Mouse (Mus musculus): ENCODE data around the gene Fam71e2. TPM values are rescaled to one million over a fixed set of nuclear protein-coding genes. Genes with fewer than 3 reads are reported as not detected.

Fam71e2 gene
- total RNA-seq, 2 experiments from 2014 or later: not detected

DNA sequence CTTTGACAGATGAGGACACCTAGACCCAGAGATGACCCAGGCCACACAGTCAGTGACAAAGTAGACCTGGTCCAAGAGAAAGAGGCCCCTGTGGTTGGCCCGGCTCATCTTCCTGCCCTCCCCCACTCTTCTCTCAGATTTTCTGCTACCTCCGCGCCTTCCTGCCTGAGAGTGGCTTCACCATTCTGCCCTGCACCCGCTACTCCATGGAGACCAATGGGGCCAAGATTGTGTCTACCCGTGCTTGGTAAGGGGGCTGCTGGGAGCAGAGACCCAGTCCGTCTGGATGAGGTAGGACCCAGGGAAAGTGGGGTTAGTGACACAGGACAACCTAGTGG is 28.7 kb downstream of the Fam71e2 start:
- no peak for DNase-seq
- intact Hi-C loops (cut with DNase I; ENCODE audit: low total_unique reads): loop anchor here (5.0 kb wide), 1 partner anchor 40 kb away; the partner anchor contains the start of genes Il11 and Tmem190

DNA sequence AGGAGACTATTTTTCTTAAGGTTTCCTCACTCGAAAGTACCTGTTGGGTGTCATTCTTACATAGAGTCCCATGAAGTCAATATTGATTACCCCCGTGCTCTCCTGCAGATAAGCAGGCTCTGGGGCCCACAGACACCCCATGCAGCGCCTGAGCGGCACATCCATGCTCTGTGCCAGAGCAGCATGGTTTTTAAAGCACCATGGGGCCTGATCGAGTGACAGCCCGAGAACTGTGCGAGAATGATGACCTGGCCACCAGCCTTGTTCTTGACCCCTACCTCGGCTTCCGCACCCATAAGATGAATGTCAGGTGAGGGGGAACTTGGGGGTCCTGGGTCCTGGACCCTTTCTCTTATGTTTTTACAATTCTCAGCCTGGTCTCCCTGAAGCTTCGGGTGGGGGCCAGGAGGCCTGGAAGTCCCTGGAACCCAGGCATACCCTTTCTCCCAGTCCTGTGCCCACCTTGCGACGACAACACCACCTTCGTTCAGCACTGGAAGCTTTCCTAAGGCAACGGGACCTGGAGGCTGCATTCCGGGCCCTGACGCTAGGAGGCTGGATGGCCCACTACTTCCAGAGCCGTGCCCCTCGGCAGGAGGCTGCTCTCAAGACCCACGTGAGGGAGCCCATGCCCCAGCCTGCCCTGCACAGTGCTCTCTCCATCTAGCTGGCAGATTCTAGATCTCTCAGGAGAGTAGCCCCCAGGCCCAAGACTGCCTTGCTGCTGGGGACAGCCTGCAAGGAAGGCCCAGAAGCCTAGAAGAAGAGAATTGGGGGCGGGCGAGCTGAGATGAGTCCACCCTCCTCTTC is 29.2 kb downstream of the Fam71e2 start:
- intact Hi-C loops (cut with DNase I; ENCODE audit: low total_unique reads): loop anchor here (5.0 kb wide), 1 partner anchor 40 kb away; the partner anchor contains the start of genes Il11 and Tmem190
- DNase-seq: no peak

DNA sequence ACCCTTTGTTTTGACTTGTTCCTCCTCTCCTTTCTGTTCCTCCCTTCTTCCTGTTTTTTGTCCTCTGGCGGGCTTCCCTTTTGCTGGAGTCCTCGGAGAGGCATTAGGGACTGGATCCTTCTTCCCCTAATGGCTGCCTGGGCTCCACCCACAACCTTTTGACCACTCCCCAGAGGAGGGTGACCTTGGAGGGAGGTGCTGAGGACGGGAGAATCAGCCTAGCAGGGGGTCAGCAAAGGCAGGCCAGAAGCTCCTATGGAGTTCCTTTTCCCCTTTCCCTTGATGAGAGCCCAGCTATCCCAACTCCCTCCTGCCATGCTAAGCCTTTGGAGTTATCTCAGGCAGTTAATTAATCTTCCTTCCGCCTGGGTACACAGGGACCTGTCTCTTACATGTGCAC is 30.0 kb downstream of the Fam71e2 start:
- intact Hi-C loops (cut with DNase I; ENCODE audit: low total_unique reads): loop anchor here (5.0 kb wide), 1 partner anchor 41 kb away; the partner anchor contains the start of genes Il11 and Tmem190
- DNase-seq: peak; percentile 71

GRCm38 (mm10) chr7:4740309-4740727 is 30.8 kb downstream of the Fam71e2 start:
- intact Hi-C loops (cut with DNase I; ENCODE audit: low total_unique reads): loop anchor here (5.0 kb wide), 1 partner anchor 42 kb away; the partner anchor contains the start of genes Il11 and Tmem190
- DNase-seq: no peak

DNA sequence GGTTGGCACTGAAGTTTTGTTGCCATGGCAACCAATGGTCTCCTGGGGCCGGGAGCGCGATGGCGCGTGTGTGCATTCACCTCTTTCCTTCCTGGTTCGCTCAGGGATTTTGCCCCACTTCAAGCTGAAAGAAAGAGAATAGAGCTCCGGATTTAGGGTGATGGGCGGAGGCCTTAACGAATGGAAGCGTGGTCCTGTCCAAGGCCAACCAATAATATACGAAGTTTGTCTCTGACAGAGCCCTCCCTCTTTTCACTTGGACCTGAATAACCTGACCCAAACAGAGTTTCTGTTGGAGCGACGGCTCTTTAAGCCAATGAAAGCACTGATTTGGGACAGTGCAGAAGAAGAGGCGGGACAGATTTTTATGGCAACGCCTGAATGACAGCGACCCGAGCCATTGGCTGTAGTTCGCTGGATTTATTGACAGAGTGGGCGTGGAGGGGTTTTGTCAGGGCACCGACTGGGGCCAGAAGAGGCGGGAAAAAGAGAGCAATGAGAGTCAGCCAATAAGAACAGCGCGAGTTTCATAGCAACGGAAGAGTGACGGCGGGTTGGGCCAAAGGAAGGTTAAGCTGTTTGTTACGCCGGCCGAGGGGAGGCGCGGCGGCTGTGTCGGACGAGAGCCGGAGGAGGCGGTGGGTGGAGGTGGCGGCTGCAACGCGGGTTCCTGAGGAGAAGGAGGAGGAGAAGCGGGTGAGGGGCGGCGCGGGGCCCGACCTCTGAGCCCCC is 31.4 kb downstream of the Fam71e2 start, which contains the start of gene Kmt5c:
TSS of gene Kmt5c (plus strand) at position 572 of the 732 bp plus-strand sequence.
- intact Hi-C loops (cut with DNase I; ENCODE audit: low total_unique reads): loop anchor here (5.0 kb wide), 1 partner anchor 43 kb away; the partner anchor contains the start of genes Il11 and Tmem190
- DNase-seq: peak; percentile 96

GRCm38 (mm10) chr7:4739041-4739543 is 32.0 kb downstream of the Fam71e2 start:
- no peak for DNase-seq
- intact Hi-C loops (cut with DNase I; ENCODE audit: low total_unique reads): no loop called here

- intact Hi-C loops (cut with DNase I; ENCODE audit: low total_unique reads): no loop called here
- no peak for DNase-seq
Measured at GRCm38 (mm10) chr7:4732968-4733392, 38.1 kb downstream of the Fam71e2 start.

- intact Hi-C loops (cut with DNase I; ENCODE audit: low total_unique reads): no loop called here
- no peak for DNase-seq
Measured at GRCm38 (mm10) chr7:4731090-4731489, 40.0 kb downstream of the Fam71e2 start.

DNA sequence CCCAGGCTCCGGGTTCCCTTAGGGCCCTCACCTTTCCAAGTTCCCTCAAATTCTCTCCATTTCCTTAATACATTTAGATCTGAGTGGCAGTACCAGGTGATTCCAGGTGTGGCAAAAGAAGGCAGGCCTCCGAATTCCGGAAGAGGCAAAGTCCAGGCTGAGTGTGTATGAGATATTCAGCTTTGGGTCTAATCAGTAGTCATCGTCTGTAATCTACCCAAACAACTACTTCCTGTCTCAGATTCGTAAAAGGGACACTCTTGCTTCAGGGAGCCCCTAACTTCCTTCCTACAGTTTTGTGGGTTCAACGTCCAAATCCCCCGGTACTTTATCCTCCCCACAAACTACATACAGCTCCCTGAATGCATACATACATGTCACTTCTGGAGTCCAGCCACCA is 45.9 kb downstream of the Fam71e2 start, which contains the start of gene Tmem150b:
TSS of gene Tmem150b (minus strand) at position 81 of the 400 bp plus-strand sequence.
- intact Hi-C loops (cut with DNase I; ENCODE audit: low total_unique reads): no loop called here
- DNase-seq: no peak

GRCm38 (mm10) chr7:4724359-4724758 is 46.7 kb downstream of the Fam71e2 start:
- no peak for DNase-seq
- intact Hi-C loops (cut with DNase I; ENCODE audit: low total_unique reads): no loop called here

- intact Hi-C loops (cut with DNase I; ENCODE audit: low total_unique reads): no loop called here
Measured at GRCm38 (mm10) chr7:4723508-4723907, 47.6 kb downstream of the Fam71e2 start.

GRCm38 (mm10) chr7:4719276-4719675 is 51.8 kb downstream of the Fam71e2 start:
- intact Hi-C loops (cut with DNase I; ENCODE audit: low total_unique reads): no loop called here
- DNase-seq: no peak

More at GRCm38 (mm10) chr7:4723508-4723907, 47.6 kb downstream of the Fam71e2 start:
- DNase-seq: no peak

GRCm38 (mm10) chr7:4716955-4717354 is 54.1 kb downstream of the Fam71e2 start:
- intact Hi-C loops (cut with DNase I; ENCODE audit: low total_unique reads): no loop called here

DNA sequence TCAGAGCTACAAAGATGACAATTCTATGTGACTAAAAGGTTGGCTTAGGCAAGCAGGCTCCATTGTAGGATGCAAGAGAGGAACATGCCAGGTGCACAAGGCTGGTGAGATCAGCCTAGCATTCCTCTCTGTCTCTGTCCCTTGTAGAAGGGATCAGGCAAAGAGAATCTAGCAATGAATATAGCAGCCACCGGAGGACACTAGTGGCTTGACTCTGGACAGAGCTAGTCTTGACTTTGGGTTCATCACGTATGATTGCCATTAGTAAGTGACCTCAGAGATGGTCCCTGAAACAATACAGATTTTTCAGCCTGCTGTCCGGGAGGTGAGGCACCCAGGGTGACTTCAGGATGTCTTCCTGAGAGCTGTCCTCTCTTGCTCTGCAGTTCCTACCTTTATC is 58.5 kb downstream of the Fam71e2 start:
- intact Hi-C loops (cut with DNase I; ENCODE audit: low total_unique reads): no loop called here
- DNase-seq: no peak

More at GRCm38 (mm10) chr7:4716955-4717354, 54.1 kb downstream of the Fam71e2 start:
- no peak for DNase-seq

- intact Hi-C loops (cut with DNase I; ENCODE audit: low total_unique reads): no loop called here
- DNase-seq: peak; percentile 27
Measured at GRCm38 (mm10) chr7:4705098-4705497, 66.0 kb downstream of the Fam71e2 start.

Other genes with a start within 250 kb of the Fam71e2 start
- 1 to 10 TPM in 1 of 2 experiments, under 1 TPM in 1; 0.75 to 1.7 TPM for gene Tnni3, start 247.1 kb downstream of the Fam71e2 start, total RNA-seq (2021)
- gene Dnaaf3, start 238.8 kb downstream of the Fam71e2 start, total RNA-seq (2021): under 1 TPM; 0.08 to 0.20 TPM
- gene Syt5, start 223.8 kb downstream of the Fam71e2 start, total RNA-seq (2021): under 1 TPM in 1 of 2 experiments, not detected in 1; 0.13 TPM
- gene Ptprh, start 167.3 kb downstream of the Fam71e2 start, total RNA-seq (2021): not detected
- 1 to 10 TPM; 2.1 to 3.1 TPM for gene Tmem86b, start 139.9 kb downstream of the Fam71e2 start, total RNA-seq (2021)
- gene Ppp6r1, start 112.3 kb downstream of the Fam71e2 start, total RNA-seq (2021): 10 to 100 TPM; 44.2 to 45.0 TPM
- gene Hspbp1, start 86.2 kb downstream of the Fam71e2 start, total RNA-seq (2021): 10 to 100 TPM; 19.7 to 20.3 TPM
- 1 to 10 TPM; 1.8 to 2.3 TPM for gene Brsk1, start 80.7 kb downstream of the Fam71e2 start, total RNA-seq (2021)
- gene Tmem150b, start 46.1 kb downstream of the Fam71e2 start, total RNA-seq (2021): under 1 TPM in 1 of 2 experiments, not detected in 1; 0.12 TPM
- 10 to 100 TPM; 18.9 to 19.9 TPM for gene Kmt5c, start 31.2 kb downstream of the Fam71e2 start, total RNA-seq (2021)
- 1 to 10 TPM; 2.6 to 2.9 TPM for gene Cox6b2, start 18.2 kb downstream of the Fam71e2 start, total RNA-seq (2021)
- under 1 TPM in 1 of 2 experiments, not detected in 1; 0.13 TPM for gene Il11, start 11.6 kb upstream of the Fam71e2 start, total RNA-seq (2021)
- gene Tmem190, start 11.6 kb upstream of the Fam71e2 start, total RNA-seq (2021): not detected
- gene Tmem238, start 18.4 kb upstream of the Fam71e2 start, total RNA-seq (2021): 1 to 10 TPM; 2.5 to 4.1 TPM
- 100 to 1,000 TPM; 613 to 657 TPM for gene Rpl28, start 21.6 kb upstream of the Fam71e2 start, total RNA-seq (2021)
- gene Ube2s, start 41.3 kb upstream of the Fam71e2 start, total RNA-seq (2021): 10 to 100 TPM; 79.5 to 80.4 TPM
- not detected for gene Shisa7, start 73.4 kb upstream of the Fam71e2 start, total RNA-seq (2021)
- gene Isoc2b, start 99.0 kb upstream of the Fam71e2 start, total RNA-seq (2021): 1 to 10 TPM; 2.4 TPM
- gene Isoc2a, start 105.9 kb upstream of the Fam71e2 start, total RNA-seq (2021): 10 to 100 TPM; 15.8 to 16.7 TPM
- not detected for gene Gm36210, start 135.2 kb upstream of the Fam71e2 start, total RNA-seq (2021)
- gene Zfp628, start 143.9 kb upstream of the Fam71e2 start, total RNA-seq (2021): 1 to 10 TPM; 7.9 to 8.4 TPM
- gene Nat14, start 150.7 kb upstream of the Fam71e2 start, total RNA-seq (2021): 1 to 10 TPM; 2.4 to 3.3 TPM
- 10 to 100 TPM; 28.5 to 33.4 TPM for gene Ssc5d, start 154.5 kb upstream of the Fam71e2 start, total RNA-seq (2021)
- 10 to 100 TPM; 39.9 to 51.4 TPM for gene Sbk2, start 193.1 kb upstream of the Fam71e2 start, total RNA-seq (2021)
- 1 to 10 TPM in 1 of 2 experiments, under 1 TPM in 1; 0.33 to 1.0 TPM for gene Sbk3, start 199.9 kb upstream of the Fam71e2 start, total RNA-seq (2021)
- 10 to 100 TPM in 1 of 2 experiments, 1 to 10 TPM in 1; 9.0 to 10.5 TPM for gene Zfp579, start 224.9 kb upstream of the Fam71e2 start, total RNA-seq (2021)
- gene Zfp524, start 243.1 kb upstream of the Fam71e2 start, total RNA-seq (2021): 1 to 10 TPM; 5.8 to 6.0 TPM
- 10 to 100 TPM; 16.3 to 16.5 TPM for gene Fiz1, start 243.4 kb upstream of the Fam71e2 start, total RNA-seq (2021)
- gene Gm44973, start 244.2 kb upstream of the Fam71e2 start, total RNA-seq (2021): not detected
- gene Zfp865, start 249.1 kb upstream of the Fam71e2 start, total RNA-seq (2021): 10 to 100 TPM; 12.6 to 13.4 TPM
- under 1 TPM; 0.31 to 0.33 TPM for gene Ccdc106, start 249.3 kb upstream of the Fam71e2 start, total RNA-seq (2021)

All from gastrocnemius, postnatal 14 days (tissue).